Mouse (Mus musculus): ENCODE data around the gene Uba7.

Gene Uba7

GRCm38 (mm10) chr9:107962916-107963315 is 12.4 kb upstream of the Uba7 start:
- DNase-seq, result no peak

GRCm38 (mm10) chr9:107963700-107964099 is 11.6 kb upstream of the Uba7 start:
- peak; percentile 88 for DNase-seq

DNA sequence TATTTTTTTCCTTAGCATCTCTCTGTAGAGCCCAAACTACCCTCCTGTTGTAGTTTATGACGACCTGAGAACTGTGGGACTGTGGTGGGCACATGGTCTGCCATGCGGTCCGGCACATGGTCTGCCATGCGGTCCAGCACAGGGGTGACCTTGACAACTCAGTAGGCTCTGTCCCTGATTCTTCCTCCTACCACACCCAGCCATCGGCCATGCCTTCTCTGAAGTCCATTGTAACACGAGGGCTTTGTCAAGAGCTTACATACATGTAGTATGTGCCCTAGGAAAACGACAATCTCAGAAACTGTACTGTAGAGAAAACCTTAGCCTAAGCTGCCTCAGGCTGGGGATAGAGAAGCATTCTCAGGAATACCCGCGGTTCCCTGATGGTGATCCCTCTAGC is 10.6 kb upstream of the Uba7 start:
- no peak for DNase-seq

DNA sequence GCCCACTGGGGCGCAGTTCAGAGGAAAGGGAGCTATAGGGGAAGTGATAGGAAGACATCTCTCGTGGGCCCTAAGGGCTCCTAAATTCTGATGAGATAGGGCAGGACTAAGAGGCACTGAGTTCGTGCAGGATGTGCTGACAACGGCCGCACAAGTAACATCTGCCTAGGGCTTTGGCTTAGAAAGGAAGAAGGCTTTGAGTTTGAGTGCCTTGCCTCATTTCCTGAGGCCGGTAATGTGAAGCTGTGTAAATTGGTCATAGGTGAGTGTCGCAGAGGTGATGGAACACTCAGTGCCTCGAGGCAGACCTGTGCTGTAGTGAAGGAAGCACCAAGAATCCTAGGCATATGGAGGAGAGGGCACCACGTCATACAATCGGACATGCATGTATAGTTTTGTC is 8.6 kb upstream of the Uba7 start:
- no peak for DNase-seq

GRCm38 (mm10) chr9:107967437-107967836 is 7.9 kb upstream of the Uba7 start:
- DNase-seq, result peak; percentile 44

- DNase-seq, result no peak
These were observed 6.8 kb upstream of the Uba7 start for GRCm38 (mm10) chr9:107968531-107968930.

GRCm38 (mm10) chr9:107970311-107970710 is 5.0 kb upstream of the Uba7 start:
- DNase-seq, result no peak

DNA sequence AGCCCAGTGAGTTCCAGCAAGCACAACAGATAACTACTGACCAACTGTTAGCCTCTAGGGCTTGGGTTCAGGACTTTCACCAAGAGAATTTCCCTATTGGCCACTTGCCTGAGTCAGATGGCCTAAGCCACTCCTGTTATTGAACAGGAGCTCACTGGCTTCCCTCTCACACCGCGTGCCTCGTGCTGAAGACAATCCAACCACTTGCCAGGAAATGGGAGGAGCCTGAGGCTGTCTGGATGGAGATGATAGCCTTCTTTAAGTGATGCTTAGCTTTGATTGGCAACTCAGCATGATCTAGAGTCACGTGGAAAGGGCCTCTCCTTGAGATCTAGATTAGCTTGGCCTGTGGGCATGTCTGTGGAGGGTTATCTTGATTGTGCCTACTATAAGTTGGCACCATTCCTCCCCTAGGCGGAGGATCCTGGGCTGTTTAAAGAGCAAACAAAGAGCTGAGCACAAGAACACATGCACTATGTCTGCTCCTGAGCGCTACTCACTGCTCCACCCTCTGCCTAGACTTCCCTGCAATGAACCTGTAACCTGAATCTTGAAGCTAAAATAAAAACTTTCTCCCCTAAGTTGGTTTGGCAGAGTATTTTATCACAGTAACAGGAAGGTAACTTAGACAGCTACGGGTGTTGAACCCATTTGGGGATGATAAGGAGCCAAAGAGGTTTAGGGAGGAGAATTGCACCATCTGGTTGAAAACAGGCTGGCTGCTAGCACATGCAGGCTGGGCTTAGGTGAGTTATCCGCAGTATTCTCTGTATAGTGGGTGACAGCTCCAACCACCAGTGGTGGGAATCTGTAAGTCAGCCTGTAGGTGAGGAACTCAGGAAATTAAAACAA is 3.4 kb upstream of the Uba7 start:
- DNase-seq, result peak; percentile 54

- no peak for DNase-seq
These were observed 674 bp upstream of the Uba7 start for GRCm38 (mm10) chr9:107974491-107975171.

GRCm38 (mm10) chr9:107978815-107979214 is 3.5 kb downstream of the Uba7 start:
- DNase-seq, result no peak

GRCm38 (mm10) chr9:107981684-107982605 is 6.6 kb downstream of the Uba7 start:
- DNase-seq, result no peak

DNA sequence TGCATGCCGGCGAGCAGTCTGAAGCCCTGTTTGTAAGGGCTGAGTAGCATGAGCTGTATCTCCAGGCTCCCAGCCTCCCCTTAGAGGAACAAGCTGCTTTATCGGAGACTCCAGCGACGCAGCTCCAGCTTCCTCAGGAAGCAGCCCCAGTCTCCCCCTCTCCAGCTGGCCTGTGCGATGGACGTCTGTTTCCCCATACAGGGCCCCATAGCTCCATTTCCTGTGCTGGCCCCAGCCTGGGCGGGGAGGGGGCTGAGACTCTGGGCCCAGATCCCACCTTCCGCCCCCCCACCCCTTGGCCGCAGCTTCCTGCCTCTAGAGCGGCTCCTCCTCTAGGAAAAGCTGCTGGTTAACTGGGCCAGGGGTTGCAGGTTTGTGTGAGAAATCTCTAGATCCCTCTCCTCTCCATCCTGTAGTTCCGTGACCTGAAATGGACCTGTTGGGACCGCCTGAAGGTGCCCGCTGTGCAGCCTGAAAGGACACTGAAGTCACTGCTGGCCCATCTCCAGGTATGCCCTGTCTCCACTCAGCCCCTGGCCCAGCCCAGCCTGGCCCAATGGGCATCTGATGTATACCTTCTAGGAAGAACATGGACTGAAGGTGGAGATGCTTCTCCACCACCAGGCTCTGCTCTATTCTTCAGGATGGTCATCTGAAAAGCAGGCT is 7.5 kb downstream of the Uba7 start, which contains the start of gene Gm20661:
Gene Gm20661, plus strand, starts transcription at position 378 of the 666 bp plus-strand sequence.
- peak; percentile 84 for DNase-seq

DNA sequence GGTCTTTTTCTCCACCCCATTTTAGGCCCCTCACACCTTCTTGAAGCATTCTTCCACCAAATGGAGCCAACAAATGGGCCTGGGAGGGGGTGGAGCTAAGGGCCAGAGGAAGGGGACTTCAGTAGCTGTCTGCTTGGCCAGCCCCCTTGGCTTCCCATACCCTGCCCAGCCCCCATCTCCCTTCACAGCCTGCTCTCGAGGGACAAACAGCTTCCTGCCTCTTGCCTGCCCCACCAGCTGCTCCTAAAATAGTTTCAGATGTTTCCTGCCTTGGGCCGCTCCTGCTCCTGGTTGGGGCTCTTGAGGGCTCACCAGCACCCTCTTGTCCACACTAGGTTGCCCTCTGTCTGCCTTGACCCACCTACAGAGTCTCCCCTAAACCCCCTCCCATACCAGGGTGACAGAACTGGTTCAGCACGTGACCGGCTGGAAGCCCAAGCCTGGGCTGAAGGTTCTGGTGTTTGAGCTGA is 8.2 kb downstream of the Uba7 start:
- DNase-seq, result peak; percentile 88

GRCm38 (mm10) chr9:107984052-107984753 is 8.9 kb downstream of the Uba7 start:
- DNase-seq, result no peak

DNA sequence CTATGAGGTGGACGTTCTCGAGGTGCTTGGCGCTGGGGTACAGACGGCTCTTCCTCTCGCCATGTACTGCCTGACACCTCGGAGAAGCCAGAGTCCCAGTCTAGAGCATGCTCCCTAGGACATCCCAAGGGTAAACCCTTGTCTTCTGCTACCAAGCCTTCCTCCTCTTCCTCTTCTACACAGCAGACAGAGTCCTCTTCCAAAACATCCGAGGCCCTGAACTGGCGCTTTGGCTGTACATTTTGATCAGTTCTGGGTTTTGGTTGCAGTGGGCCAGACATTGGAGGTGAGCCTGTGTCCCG is 9.4 kb downstream of the Uba7 start:
- DNase-seq, result no peak

DNA sequence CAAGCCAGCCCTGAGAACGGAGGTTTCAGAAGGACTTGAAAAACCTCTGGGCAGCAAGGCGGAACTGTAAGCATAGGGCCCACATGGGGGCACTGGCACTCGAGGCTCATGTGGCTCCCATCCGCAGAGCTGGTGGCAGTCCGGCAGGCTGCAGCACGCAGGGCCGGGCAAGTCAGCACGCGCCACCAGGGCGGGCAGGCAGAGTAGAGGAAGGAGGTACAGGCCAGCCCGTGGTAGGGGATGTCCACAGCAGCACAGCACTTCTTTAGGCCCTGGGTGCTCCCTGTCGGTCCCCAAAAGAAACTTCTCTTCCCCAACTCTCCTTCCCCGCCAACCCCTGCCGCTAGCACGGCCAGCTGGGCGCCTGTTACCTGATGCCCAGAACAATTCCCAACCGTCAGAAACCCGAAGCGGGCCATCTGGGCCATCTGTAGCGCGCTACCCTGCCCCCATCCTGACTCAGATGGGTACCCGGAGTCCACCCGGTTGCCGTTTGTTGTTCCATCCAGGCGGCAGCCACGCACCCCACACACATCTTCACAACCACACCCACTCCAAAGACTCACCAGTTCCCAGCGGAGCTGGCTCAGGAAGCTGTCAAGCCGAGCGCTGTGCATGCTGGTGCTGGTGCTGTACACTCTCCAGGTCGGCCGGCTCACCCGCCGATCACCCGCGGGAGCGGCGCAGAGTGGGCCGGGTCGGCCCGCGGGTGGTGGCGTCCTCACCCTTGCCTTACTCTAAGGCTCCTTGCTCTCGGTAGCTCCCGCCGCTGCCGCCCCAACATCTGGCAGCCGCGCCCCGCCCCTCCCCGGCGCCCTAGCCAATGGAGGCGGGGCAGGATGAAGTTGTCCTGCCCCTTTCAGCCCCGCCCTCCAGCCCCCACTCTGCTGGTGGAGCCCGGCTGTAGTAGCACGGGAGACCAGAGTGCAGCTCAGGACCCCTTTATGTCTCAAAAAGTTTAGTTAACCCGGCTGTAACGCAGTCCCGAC is 10.1 kb downstream of the Uba7 start, which contains the start of gene Inka1:
Gene Inka1, minus strand, starts transcription at position 749 of the 989 bp plus-strand sequence.
- peak; percentile 94 for DNase-seq

DNA sequence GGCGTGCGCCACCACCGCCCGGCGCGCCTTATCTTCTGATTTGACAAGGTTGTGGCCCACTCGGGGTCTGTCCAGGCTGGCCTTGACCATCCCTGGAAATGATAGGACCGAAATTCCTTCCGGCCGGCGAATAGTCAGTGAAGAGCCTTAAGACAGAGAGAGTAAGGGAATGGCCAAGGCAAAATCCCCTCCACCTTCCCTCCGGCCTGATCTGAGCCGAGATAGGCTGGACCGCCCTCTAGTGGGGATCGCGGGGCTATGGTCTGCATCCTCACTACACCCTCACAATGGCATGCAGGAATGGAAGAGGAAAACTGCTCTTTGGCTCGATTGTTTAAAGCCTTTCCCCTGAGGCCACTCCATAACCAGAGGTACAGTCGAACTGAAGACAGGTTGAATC is 11.1 kb downstream of the Uba7 start:
- peak; percentile 90 for DNase-seq

- DNase-seq, result no peak
These were observed 12.6 kb downstream of the Uba7 start for GRCm38 (mm10) chr9:107987950-107988349.

DNA sequence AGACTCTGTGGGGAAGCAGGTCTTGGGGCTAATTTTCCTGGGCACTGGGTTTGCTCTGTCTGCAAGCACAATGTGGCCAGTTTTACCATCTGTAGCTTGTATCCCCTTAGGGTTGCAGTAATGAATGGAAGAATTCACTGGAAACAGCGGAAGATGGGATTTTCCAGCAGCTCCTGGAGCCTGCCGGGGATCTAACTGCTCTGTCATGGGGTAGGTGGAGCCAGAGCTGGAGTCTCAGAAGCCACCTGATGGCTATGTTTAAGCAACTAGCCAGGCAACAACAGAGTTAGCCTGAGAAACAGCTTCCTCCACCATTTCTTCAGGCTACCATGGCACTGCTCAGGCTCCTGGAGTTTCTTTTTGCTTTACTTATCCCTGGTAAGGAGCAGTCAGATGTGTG is 16.9 kb downstream of the Uba7 start, which contains the start of gene Cdhr4:
Gene Cdhr4, plus strand, starts transcription at position 301 of the 400 bp plus-strand sequence.
- DNase-seq, result no peak

- no peak for DNase-seq
These were observed 17.7 kb downstream of the Uba7 start for GRCm38 (mm10) chr9:107993013-107993412.

All from lung, postnatal 36 days (tissue).